Comparison of ENCODE assay signal across 24 mouse cellular contexts in the genomic region with DNA sequence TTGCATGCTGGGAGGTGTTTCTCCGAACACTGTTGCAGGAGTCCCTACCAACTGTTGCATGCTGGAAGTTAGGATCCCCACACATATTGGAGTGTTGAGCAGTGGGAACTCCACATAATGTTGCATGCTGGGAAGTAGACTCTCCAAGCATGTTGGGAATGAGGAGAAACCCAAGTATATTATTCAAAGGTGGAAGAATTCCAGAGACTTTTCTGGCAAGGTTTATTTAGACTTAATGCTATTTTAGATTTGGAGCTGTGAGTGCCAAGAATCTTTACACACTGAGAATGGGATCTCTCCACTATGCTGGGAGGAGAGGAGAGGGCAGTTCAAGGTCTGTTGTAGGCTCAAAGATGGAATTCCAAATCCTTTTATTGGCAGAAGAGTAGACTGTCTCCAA. TPM values are rescaled to one million over a fixed set of nuclear protein-coding genes. Genes with fewer than 3 reads are reported as not detected.
DNase-seq lines count a peak whose midpoint lies in the region; ATAC-seq and TF ChIP-seq lines count a peak whose summit lies in the region.
"Had no signal": no experiment of that assay in that cellular context is flagged by ENCODE, and none has a peak within 500 bp of the region (broad histone marks: within the 10 kb centered on the region; RNA-seq: fewer than 3 reads in every experiment).

No protein-coding gene starts in this region.

- H3K9ac ChIP-seq in forebrain, postnatal 0 days, result no peak overlapping the region
- H3K9ac ChIP-seq in forebrain, embryonic 13.5 days, result no peak overlapping the region
- H3K9ac ChIP-seq in heart, embryonic 16.5 days (ENCODE audit: low read length), result no peak overlapping the region
- no peak overlapping the region for H3K9ac ChIP-seq in heart, embryonic 11.5 days (ENCODE audit: low read depth, low read length)

- H3K4me1 ChIP-seq in forebrain, postnatal 0 days (ENCODE audit: insufficient read depth), result no peaks in the 10 kb centered on the region
- no peaks in the 10 kb centered on the region for H3K4me1 ChIP-seq in forebrain, embryonic 13.5 days
- H3K4me1 ChIP-seq in heart, embryonic 16.5 days (ENCODE audit: control insufficient read depth, insufficient read depth, low read length), result peaks cover 16% of the 10 kb centered on the region
- H3K4me1 ChIP-seq in heart, embryonic 11.5 days (ENCODE audit: control insufficient read depth, insufficient read depth, low read length), result 0 out of 2 replicates have a peak, but pooled peaks cover 3% of the 10 kb centered on the region

- H3K4me3 ChIP-seq in forebrain, postnatal 0 days (ENCODE audit: low read depth, low read length), result no peak overlapping the region
- no peak overlapping the region for H3K4me3 ChIP-seq in forebrain, embryonic 13.5 days
- H3K4me3 ChIP-seq in heart, embryonic 16.5 days (ENCODE audit: low read length), result no peak overlapping the region
- no peak overlapping the region for H3K4me3 ChIP-seq in heart, embryonic 11.5 days (ENCODE audit: low read depth, low read length)

- TF ChIP-seq CTCF in forebrain, postnatal 0 days (IDR thresholded peaks at IDR 0.05; ENCODE audit: low read depth), result no peak

- no peaks in the 10 kb centered on the region for H3K9me3 ChIP-seq in forebrain, postnatal 0 days (ENCODE audit: low read length)
- no peaks in the 10 kb centered on the region for H3K9me3 ChIP-seq in forebrain, embryonic 13.5 days (replicated peaks)
- H3K9me3 ChIP-seq in heart, embryonic 16.5 days (replicated peaks; ENCODE audit: control insufficient read depth, low read length), result no peaks in the 10 kb centered on the region
- H3K9me3 ChIP-seq in heart, embryonic 11.5 days (replicated peaks; ENCODE audit: control insufficient read depth, low read length), result no peaks in the 10 kb centered on the region

- H3K4me2 ChIP-seq in forebrain, postnatal 0 days (ENCODE audit: low read depth), result no peak overlapping the region
- no peak overlapping the region for H3K4me2 ChIP-seq in forebrain, embryonic 13.5 days
- H3K4me2 ChIP-seq in heart, embryonic 16.5 days (ENCODE audit: low read depth, low read length), result no peak overlapping the region
- no peak overlapping the region for H3K4me2 ChIP-seq in heart, embryonic 11.5 days

- H3K36me3 ChIP-seq in forebrain, postnatal 0 days (ENCODE audit: insufficient read depth), result no peaks in the 10 kb centered on the region
- no peaks in the 10 kb centered on the region for H3K36me3 ChIP-seq in forebrain, embryonic 13.5 days (ENCODE audit: poor library complexity, severe bottlenecking)
- H3K36me3 ChIP-seq in heart, embryonic 16.5 days (ENCODE audit: control insufficient read depth, insufficient read depth), result no peaks in the 10 kb centered on the region
- H3K36me3 ChIP-seq in heart, embryonic 11.5 days (ENCODE audit: control insufficient read depth, insufficient read depth, low read length), result no peaks in the 10 kb centered on the region
- H3K36me3 ChIP-seq: G1E had no signal

- peak; percentile 34; the same call in 1 of the 2 replicates for ATAC-seq in forebrain, postnatal 0 days
- no peak for ATAC-seq in forebrain, embryonic 13.5 days
- no peak for ATAC-seq in heart, embryonic 16.5 days (replicated peaks; ENCODE audit: extremely low read depth, insufficient read depth, low FRiP score)
- no peak for ATAC-seq in heart, embryonic 11.5 days (replicated peaks; ENCODE audit: insufficient number of reproducible peaks, low FRiP score, low TSS enrichment)
- ATAC-seq: activated CD4-positive, CD25-positive, alpha-beta regulatory T cell, adult 4 months; CD4-positive, CD25-positive, alpha-beta regulatory T cell, adult 4 months; Patski had no signal

- H3K27me3 ChIP-seq in forebrain, postnatal 0 days (ENCODE audit: insufficient read depth, low read length), result no peaks in the 10 kb centered on the region
- H3K27me3 ChIP-seq in forebrain, embryonic 13.5 days, result no peaks in the 10 kb centered on the region
- H3K27me3 ChIP-seq in heart, embryonic 16.5 days (ENCODE audit: control insufficient read depth, insufficient read depth, low read length), result no peaks in the 10 kb centered on the region
- 0 out of 2 replicates have a peak, but pooled peaks cover 2% of the 10 kb centered on the region for H3K27me3 ChIP-seq in heart, embryonic 11.5 days (ENCODE audit: control insufficient read depth, insufficient read depth, low read length)

- no peak overlapping the region for H3K27ac ChIP-seq in forebrain, postnatal 0 days (ENCODE audit: low read depth, low read length)
- H3K27ac ChIP-seq in forebrain, embryonic 13.5 days, result no peak overlapping the region
- H3K27ac ChIP-seq in heart, embryonic 16.5 days (ENCODE audit: low read length), result 0 out of 2 replicates have a peak overlapping the region, but pooled peaks have one; percentile 34
- no peak overlapping the region for H3K27ac ChIP-seq in heart, embryonic 11.5 days (ENCODE audit: low read depth, low read length)

- 93% methylated on average over 1 of the region's 1 CpGs for WGBS in forebrain, postnatal 0 days
- 82% methylated on average over 1 of the region's 1 CpGs for WGBS in forebrain, embryonic 13.5 days
- WGBS in heart, embryonic 16.5 days, result 79% methylated on average over 1 of the region's 1 CpGs
- 82% methylated on average over 1 of the region's 1 CpGs for WGBS in heart, embryonic 11.5 days (ENCODE audit: insufficient replicate concordance)

- DNase-seq in forebrain, postnatal 0 days, result no peak
- peak; percentile 38 for DNase-seq in NIH3T3 (ENCODE audit: low read depth)
- no peak for DNase-seq in spleen, adult 12 weeks (ENCODE audit: low spot score)
- DNase-seq: adrenal gland, adult 2 months; adrenal gland, adult 8-10 months; adrenal gland, postnatal 10 days; adrenal gland, postnatal 14 days; adrenal gland, postnatal 25 days; adrenal gland, postnatal 36 days; B cell, adult 2 months; cerebellum, adult 11 months; cerebellum, adult 11-12 months; cerebellum, adult 18-20 months; cerebellum, adult 2 months had no signal

RNA-seq across cellular contexts. Expression of a gene that starts 8.1 kb away (rescaled TPM):
- total RNA-seq in forebrain, postnatal 0 days (2014; rRNA removed), result 0.15 and 0.38 TPM in 2 replicates
- polyA plus RNA-seq in forebrain, postnatal 0 days (2015; fragmentation: Nextera tagmentation; extraction: Ambion mirVana), result 0.35 and 0.43 TPM in 2 replicates
- not detected in 2 replicates for polyA plus RNA-seq in forebrain, embryonic 13.5 days (2015; fragmentation: Nextera tagmentation; extraction: Ambion mirVana)
- polyA plus RNA-seq in heart, embryonic 16.5 days (2015; fragmentation: Nextera tagmentation; extraction: Ambion mirVana), result 15.5 and 18.9 TPM in 2 replicates
- 18.3 and 19.0 TPM in 2 replicates for polyA plus RNA-seq in heart, embryonic 11.5 days (2014; fragmentation: Nextera tagmentation; extraction: Ambion mirVana)
- total RNA-seq: adrenal gland, adult 18-20 months; adrenal gland, postnatal 14 days; adrenal gland, postnatal 25 days; adrenal gland, postnatal 36 days; CH12.LX; MEL had no signal
- polyA plus RNA-seq: activated CD4-positive, CD25-positive, alpha-beta regulatory T cell, adult 4 months; adrenal gland, adult 2 months; CD4-positive, CD25-positive, alpha-beta regulatory T cell, adult 4 months; G1E; Patski had no signal

RNA-seq across cellular contexts. Expression of a gene that starts 41.6 kb away (rescaled TPM):
- 41.5 and 42.2 TPM in 2 replicates for total RNA-seq in forebrain, postnatal 0 days (2014; rRNA removed)
- 16.5 and 17.8 TPM in 2 replicates for polyA plus RNA-seq in forebrain, postnatal 0 days (2015; fragmentation: Nextera tagmentation; extraction: Ambion mirVana)
- 10.0 and 12.6 TPM in 2 replicates for polyA plus RNA-seq in forebrain, embryonic 13.5 days (2015; fragmentation: Nextera tagmentation; extraction: Ambion mirVana)
- polyA plus RNA-seq in heart, embryonic 16.5 days (2015; fragmentation: Nextera tagmentation; extraction: Ambion mirVana), result 0.07 and 0.46 TPM in 2 replicates
- polyA plus RNA-seq in heart, embryonic 11.5 days (2014; fragmentation: Nextera tagmentation; extraction: Ambion mirVana), result 1.7 and 1.8 TPM in 2 replicates
- total RNA-seq: G1E had no signal
- polyA plus RNA-seq: activated CD4-positive, CD25-positive, alpha-beta regulatory T cell, adult 4 months; CD4-positive, CD25-positive, alpha-beta regulatory T cell, adult 4 months; G1E had no signal

Comparison
In these comparisons a context has a peak if more than half of its experiments do, and no peak if none do; other contexts are left out.
1. RNA of a gene that starts 8.1 kb away (polyA plus RNA-seq): 18.3 to 19.0 TPM in heart, embryonic 11.5 days and 15.5 to 18.9 TPM in heart, embryonic 16.5 days; 0.35 to 0.43 TPM in forebrain, postnatal 0 days and not detected in forebrain, embryonic 13.5 days; every median in the first group is over 10 times any median in the second.